Mouse (Mus musculus): Measurements from ENCODE around the gene Mab21l1. TPM values are rescaled to one million over a fixed set of nuclear protein-coding genes. Genes with fewer than 3 reads are reported as not detected.

The Mab21l1 gene
- total RNA-seq, 2 experiments from 2014 or later = not detected

DNA sequence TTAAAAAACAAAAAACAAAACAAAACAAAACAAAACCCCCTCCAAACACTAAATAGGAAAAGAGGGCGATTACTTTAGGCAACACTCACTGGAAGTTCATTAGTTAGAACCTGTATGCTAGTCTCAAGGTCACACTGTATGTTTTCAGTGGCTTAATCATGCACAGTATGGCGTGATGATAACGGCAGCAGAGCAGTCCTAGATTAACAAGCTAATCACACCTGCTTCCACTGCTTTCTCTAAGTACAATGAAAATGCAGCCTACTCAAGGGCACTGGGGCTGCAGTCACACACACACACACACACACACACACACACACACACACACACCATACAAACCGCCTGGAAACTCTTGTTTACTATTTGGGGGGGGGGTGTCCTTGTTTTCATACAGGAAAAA is 4.8 kb upstream of the Mab21l1 start:
- no peak for ATAC-seq (replicated peaks; ENCODE audit: low FRiP score, low TSS enrichment, poor library complexity, severe bottlenecking)

DNA sequence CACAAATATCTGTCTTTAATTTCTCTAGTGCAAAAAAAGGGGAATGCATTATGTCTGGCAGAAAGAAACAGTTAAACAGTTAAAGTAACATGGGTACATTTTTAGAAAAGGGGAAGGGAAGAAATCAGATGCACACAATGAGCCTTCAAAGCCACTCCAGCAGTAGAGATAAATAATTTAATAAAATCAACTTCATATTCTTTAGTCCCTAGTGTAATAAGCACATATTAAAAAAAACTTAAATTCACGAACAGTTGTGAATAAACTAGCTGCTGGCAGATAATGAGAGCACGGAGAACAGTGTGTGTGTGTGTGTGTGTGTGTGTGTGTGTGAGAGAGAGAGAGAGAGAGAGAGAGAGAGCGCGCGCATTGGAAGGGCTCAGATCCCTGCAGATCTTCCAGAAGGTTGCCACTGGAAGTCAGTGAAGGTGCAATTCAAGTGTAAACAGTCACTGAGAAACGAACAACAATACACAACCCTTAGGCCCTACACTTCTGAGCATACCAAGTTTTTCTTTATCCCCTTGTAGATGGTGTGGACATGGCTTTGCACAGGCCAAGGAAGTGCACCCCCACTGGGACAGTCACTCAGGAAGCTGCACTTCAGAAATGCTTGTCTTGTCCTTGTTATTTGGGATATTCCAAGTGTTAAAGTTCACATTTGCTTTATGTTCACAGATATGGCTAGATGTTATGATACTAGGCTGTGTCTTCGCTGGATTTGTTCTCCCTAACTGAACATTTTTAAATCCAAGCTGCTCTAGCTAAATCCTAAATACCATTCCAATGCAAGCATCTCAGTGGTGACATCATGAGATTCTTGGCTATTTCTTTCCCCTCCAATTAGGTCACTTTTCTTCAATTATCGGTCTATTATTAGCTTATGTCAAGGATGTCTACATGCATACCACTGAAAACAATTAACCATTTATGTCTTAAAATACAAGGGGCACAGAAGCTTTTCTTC is 3.3 kb upstream of the Mab21l1 start:
- no peak for ATAC-seq (replicated peaks; ENCODE audit: low FRiP score, low TSS enrichment, poor library complexity, severe bottlenecking)

DNA sequence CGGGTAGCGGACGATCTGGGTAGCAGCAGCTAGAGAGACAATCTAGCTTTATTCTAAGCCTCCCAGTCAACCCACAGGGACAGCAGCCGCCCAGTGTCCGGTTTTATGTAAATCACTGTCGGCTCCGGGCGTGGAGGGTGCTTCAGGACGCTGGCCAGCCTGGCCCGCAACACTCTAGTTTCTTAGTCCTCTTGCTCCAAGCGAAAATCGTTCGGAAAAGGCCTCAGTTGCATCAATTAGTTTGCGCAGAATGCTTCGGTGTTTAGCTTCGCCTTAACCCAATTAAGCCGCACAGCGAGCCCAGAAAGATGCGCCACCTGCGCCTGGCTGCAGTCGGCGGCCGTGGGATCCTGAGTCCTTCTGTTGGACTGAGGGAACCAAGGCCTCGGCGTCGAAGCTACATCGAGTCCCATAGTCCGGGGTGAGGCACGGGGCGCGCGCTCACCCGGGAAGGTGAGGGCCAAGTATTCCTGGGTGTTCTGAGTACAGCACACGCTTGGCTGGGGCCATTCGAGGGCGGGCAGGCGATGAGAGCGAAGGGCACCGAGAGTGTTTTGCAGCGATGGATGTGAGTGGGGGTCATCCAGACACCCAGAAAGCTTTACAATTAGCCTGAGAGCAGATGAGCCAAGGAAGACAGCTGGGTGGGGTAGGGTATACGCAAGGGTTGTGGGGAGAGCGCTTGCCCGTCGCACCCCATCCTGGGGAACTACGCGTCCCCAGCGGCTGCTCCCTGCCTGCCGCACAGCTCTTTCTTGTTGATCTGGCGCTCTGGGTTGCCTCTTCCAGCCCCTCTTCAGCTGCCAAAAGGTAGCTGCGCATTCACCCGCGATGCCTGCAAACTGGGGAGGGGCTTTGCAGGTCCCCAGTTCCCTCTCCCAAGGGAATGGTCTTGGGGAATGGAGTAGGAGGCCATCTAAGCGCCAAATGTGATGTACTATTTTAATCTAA is 1.9 kb upstream of the Mab21l1 start:
- ATAC-seq (replicated peaks; ENCODE audit: low FRiP score, low TSS enrichment, poor library complexity, severe bottlenecking) = no peak; the same call in 1 of the 2 replicates

DNA sequence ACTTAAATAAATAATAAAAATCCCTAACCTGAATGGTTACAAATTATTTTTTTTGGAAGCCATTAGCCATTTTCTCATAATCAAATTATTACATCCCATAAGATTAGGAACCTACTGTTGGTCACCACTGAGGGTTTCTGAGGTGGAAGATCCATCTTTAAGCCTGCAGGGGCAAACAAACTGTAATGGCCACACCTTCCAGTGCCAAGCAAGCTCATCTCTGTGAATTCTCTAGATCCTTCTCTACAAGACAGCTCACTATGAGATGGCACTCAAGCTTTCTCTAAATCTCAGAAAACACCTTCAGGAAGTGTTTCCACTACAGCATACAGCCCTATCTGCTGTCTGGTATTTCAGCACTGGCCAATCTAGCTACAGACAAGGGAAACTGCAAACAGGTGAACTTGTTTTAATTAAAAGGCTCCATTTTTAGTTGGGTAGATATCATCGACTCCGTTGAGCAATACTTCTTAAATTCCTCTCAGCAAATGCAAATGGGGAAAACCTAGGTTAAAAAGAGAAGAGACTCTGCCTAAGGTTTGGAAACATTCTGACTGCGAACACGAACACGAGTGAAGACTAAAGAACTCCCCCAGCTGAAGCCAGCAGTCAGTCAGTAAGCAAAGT is 768 bp upstream of the Mab21l1 start:
- no peak for ATAC-seq (replicated peaks; ENCODE audit: low FRiP score, low TSS enrichment, poor library complexity, severe bottlenecking)

DNA sequence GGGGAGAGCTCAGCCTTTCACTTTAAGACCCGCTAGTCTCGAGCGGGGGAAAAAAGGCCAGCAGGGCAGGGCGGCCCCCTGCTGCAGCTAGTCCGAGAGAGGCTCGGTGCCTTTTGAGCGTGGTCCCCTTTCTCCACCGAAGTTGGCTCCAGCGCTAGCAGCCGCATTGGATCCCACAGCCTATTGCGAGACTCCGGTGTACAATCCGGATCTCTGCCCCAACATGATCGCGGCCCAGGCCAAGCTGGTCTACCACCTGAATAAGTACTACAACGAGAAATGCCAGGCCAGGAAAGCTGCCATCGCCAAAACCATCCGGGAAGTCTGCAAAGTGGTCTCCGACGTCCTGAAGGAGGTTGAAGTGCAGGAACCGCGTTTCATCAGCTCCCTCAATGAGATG is 461 bp downstream of the Mab21l1 start:
- ATAC-seq (replicated peaks; ENCODE audit: low FRiP score, low TSS enrichment, poor library complexity, severe bottlenecking) = peak; percentile 15; the same call in 1 of the 2 replicates

DNA sequence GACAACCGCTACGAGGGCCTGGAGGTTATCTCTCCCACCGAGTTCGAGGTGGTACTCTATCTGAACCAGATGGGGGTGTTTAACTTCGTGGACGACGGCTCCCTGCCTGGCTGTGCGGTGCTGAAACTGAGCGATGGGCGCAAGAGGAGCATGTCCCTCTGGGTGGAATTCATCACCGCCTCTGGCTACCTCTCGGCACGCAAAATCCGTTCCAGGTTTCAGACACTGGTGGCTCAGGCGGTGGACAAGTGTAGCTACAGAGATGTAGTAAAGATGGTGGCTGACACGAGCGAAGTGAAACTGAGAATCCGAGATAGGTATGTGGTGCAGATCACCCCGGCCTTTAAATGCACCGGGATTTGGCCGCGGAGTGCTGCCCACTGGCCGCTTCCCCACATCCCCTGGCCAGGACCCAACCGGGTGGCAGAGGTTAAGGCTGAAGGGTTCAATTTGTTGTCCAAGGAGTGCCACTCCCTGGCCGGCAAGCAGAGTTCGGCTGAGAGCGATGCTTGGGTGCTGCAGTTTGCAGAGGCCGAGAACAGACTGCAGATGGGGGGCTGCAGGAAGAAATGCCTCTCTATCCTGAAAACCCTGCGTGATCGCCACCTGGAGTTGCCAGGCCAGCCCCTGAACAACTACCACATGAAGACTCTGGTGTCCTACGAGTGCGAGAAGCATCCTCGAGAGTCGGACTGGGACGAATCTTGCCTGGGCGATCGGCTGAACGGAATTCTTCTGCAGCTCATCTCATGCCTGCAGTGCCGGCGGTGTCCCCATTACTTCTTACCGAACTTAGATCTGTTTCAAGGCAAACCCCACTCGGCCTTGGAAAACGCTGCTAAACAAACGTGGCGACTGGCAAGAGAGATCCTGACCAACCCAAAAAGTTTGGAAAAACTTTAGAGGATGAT is 1.1 kb downstream of the Mab21l1 start:
- ATAC-seq (replicated peaks; ENCODE audit: low FRiP score, low TSS enrichment, poor library complexity, severe bottlenecking) = peak; percentile 47; the same call in 1 of the 2 replicates

DNA sequence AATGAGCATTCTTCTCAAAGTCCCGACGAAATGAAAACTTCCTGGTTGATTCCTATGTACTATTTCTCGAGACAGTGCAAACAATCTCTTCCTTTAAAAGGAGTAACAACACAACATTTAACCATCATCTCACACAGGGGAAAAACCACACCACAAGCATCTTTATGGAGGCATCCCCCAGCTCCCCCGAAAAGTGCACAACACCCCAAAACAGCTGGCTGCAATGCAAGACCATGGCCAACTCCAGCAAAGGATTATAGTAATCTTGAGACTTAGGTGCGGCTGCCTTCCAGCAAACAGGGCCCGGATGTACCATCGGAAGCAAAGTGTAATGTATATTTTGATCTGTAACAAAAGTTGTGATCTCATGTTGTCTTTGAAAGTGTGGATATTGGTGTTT is 1.8 kb downstream of the Mab21l1 start:
- ATAC-seq (replicated peaks; ENCODE audit: low FRiP score, low TSS enrichment, poor library complexity, severe bottlenecking) = no peak

DNA sequence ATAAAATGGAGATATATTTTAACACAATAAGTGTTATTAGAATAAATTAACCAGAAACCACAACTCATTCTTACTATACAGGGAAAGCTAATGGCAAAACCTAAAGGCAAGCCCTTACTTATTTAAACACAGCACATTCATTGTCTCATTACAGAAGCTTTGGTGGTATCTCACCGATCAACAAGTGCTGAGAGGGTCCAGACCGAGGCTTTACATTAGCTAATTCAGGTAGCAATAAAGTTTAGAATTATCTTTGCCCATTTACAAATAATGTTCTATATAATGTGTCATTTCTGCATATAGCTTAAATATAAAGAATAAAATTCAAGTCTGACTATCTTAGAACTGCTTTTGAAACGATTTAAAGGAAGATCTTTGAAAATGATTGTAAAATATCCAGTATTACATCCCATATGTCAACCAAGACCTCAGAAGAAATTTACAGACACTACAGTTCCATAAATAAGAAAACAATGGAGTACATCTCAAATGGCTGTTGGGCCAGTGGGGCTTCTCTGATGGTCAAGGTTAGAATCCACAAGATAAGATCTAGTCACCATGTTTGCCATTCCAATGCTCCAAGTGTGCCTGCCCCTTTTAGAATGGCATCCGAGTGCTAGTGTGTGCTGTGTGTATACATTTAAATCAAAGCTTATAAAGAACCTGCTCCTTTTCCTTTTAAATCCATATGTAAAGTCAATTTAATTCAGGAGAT is 3.1 kb downstream of the Mab21l1 start:
- no peak for ATAC-seq (replicated peaks; ENCODE audit: low FRiP score, low TSS enrichment, poor library complexity, severe bottlenecking)

DNA sequence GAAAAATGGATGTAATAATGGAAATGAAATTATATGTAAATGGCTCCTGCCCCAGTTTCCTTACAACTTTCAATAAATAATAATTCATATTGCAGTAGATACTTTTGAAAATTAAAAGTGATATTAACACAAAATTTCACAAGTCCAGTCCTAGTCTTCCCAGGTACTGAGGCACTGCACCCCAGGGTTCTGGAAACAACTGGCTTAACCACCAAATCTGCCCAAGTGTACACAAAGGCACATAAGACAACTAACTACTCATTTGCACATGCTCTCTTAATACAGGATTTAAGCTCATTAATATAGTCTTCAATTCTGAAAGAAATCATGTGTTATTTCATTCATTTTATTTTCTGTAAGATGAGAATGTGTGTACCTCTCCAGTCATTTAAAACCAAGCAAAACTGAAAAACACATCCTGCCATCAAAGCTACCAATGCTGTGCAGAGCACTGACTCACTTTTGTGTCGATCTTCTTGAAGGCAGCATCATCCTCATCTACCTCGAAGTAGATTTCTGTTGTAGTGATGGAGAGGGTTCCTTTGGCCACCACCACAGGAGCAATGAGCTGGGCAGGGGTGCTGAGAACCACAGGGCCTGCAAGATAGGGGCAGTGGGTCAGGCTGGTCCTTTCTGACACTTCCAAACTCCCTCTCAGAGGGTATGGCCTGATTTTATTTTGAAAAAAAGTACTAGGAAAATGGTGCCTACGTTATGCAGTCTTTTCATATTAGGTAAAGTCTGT is 3.8 kb downstream of the Mab21l1 start:
- ATAC-seq (replicated peaks; ENCODE audit: low FRiP score, low TSS enrichment, poor library complexity, severe bottlenecking) = no peak

DNA sequence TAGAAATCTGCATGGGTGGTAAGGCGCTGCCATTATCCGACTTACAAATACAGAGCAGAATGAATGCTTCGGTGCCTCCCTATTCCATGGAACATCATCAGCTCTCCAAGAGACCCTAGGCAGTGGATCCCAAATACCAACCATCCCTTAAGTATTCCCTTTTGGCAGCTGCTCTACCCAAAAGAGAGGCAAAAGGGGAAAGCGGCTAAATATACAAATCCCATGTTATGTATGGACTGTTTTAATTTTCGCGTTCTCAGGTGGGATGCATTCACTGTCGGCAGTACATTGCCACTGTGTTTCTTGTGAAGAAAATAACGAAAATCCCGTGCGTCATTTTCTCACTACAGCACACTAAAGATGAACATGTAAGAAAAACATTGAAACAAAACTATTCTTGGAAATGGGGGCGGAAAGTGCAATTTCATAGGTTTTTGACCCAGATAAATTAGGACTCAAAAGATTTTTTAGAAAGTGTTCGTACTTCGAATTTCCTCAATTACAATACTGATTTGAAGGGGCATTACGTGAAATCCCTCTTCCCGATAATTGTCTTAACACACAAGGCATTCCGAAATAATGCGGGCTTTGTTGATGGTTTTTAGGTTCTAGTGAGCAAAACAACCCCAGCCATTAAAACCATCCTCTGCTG is 4.7 kb downstream of the Mab21l1 start:
- no peak for ATAC-seq (replicated peaks; ENCODE audit: low FRiP score, low TSS enrichment, poor library complexity, severe bottlenecking)

DNA sequence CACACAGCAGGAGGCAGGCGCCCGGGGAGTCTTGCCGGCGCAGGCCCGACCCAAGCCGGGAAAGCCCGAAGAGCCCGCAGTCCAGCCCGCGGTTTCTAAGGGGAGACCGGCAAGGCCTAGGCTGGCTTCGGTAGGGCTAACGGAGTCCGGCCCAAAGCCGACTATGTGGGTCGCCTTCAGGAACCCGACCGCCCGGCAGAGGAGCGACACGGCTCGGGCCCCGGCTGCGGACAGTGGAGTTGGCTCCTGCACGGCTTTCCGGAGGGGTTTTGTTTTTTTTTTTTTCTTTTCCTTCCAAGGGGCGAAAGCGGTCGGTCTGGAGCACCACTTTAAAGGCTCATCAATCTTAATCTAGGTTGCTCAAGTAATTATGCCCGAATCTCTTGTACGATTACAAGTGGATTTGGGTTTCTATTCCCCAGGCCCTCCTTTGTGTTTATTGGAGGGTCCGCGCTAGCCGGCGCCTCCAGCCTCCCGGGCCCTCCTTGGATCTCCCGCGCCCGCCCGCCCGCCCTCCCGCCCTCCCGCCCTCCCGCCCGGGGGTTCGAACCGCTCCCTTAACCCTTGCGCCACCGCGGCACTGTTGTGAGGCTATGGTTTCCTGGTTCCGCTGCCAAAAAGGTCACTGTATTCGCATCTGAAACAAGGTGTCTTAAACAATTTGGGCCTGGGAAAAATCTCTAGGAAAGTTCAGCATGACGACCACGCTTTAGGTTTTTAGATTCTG is 5.3 kb downstream of the Mab21l1 start:
- peak; percentile 45; the same call in 1 of the 2 replicates for ATAC-seq (replicated peaks; ENCODE audit: low FRiP score, low TSS enrichment, poor library complexity, severe bottlenecking)

DNA sequence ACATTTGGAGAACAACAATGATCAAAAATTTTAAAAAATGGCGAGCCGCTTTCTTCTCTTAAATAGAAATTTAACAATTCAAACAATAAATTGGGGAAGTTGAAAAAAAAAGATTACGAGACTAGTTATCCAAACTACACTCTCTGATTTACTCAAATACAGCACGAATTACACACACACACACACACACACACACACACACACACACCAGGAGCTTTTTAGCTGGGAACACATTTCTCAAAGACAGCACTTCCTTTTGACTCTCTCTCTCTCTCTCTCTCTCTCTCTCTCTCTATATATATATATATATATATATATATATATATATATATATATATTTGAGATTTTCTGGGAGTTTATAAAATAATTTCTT is 5.9 kb downstream of the Mab21l1 start:
- ATAC-seq (replicated peaks; ENCODE audit: low FRiP score, low TSS enrichment, poor library complexity, severe bottlenecking) = no peak

DNA sequence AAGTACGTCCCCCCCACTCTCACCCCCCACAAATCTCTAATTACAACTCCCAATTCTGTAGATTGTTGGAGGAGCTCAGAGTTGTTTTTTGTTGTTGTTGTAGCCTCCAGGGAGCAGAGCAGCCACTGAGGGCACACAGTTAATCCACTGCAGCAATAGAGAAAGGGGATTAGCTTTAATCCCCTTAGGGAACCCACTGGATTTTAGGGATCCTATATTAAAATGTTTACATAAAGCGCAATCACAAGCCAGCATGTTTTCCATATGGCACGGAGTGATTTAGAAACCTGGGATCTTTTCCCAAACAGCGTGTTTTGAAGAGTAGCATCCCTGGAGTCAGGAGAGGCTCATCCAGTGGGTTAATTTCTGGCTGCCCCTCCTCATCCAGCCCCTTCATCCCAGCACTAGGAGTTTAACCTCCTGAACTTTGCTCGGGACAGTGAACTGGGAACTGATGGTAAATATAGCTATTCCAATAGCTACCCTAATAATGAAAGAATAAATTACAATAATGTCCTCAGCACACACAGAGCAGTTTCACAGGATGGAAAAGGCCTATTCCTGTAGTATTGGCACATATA is 6.4 kb downstream of the Mab21l1 start:
- no peak for ATAC-seq (replicated peaks; ENCODE audit: low FRiP score, low TSS enrichment, poor library complexity, severe bottlenecking)

DNA sequence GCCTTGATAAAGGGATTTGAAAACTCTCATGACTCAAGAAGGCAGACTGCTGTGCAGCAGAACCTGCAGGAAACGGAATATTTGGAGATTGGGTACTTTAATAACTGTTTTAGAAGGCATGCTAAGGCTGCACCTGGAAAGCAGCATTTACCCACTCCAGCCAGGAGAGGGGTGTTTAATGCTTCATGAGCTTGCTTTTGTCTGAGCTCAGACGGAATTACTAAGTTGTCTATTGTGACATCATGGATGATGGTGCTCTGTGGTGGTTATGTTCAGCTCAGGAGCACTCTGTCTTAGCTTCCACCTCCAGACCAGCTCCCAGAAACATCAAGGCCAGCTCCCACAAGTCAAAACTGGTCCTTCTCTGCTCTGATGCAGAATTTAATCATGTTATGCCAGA is 7.5 kb downstream of the Mab21l1 start:
- no peak for ATAC-seq (replicated peaks; ENCODE audit: low FRiP score, low TSS enrichment, poor library complexity, severe bottlenecking)

DNA sequence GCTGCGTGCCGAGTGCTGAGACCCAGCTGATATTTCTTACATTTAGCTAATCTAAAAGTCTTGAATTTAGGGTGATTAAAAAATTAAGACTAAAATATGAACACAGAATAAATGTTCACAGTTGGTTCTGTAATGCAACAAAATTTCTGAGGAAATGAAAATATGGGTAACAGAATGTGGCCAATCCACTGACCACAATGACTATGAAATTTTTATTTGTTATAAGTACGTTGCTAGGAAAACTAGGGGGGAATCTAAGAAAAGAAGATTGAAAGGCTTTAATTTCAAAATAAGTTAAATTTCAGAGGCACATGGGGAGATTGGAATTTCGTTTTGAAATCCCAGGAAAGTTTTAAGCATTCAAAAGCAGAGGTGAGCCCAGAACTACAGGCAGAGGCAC is 8.3 kb downstream of the Mab21l1 start:
- no peak for ATAC-seq (replicated peaks; ENCODE audit: low FRiP score, low TSS enrichment, poor library complexity, severe bottlenecking)

DNA sequence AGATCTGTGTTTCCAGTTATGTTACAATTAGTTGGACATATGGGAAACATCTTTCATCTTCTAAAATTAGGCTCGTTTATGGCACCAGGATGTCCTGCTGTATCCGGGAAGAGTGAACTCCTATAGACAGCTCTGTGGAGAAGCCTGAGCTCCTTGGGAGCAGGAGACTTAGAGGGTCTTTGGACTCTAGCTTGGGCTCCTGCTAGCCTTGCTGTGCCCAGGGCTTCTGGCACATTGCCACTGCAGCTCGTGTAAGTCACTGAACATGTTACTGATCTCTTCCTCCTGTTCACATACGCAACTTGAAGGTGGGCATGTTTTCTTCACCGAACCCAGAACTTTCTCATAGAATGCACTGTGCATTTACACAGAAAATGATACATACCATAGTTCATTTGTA is 9.9 kb downstream of the Mab21l1 start:
- no peak for ATAC-seq (replicated peaks; ENCODE audit: low FRiP score, low TSS enrichment, poor library complexity, severe bottlenecking)

All from megakaryocyte-erythroid progenitor cell, adult 5-6 weeks (primary cell).